Mouse (Mus musculus) spleen, postnatal 10 days (tissue): ENCODE results near the gene Fam192a.
A peak's percentile ranks its signal among the peaks of the same experiment; 100 is the strongest.

ENCODE experiments used
- DNase-seq, 2 experiments: peaks; one replicate each; pipeline ENCODE4 v3.0.0; 2021 to 2022; ENCODE audit warnings: low spot score in 2 of 2

Gene Fam192a

DNA sequence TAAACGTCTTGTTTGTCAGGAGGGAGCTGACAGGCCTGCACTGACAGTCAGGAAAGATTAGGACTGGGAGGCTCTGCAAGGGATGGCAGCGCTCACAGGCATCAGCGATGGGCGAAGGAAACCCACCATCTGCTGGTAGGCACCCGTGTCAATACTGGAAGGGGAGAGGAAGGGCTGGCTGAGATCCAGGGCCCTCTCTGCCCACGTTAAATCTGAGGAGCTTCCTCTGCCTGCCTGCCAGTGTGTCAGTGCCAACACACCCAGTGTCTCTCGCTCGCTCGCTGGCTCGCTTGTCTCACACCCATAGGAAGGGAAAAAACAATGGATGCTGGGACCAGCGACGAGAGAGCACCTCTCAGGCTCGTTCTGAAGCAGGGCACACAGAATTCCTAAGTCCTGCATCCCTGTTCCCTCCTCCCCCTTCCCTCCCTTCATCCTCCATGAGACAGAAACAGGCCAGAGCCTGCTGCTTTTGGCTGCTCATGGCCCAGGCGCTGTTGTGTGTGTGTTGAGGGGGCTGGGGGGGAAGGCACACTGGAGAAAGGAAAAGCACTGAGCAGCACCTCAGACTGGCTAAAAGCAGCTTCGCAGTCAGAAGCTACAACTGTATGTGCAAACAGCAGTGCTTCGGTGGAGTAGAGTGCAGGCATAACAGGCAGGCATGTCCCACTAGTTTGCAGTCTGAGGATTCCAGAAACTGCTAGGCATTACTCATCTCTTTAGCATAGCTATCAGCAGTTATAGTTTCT, 27.5 kb downstream of the Fam192a start:
- DNase-seq, result no peak

DNA sequence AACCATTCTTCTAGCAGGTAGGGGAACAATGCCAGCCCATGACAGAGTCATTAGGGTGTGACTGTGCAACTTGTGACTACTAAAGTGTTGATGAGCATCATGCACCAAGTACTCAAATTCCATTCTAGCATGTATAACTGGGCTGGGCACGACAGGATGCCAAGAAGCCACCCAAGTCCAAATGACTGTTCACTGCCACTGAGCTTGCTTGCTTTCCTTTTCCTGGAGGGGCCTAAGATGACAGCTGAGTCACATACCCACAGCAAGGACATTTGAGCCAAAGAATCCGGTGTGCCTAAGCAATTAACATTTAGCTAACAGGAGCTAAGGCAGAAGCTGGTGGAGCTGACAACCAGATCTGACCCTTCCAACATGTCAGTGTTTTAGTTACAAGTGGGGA, 29.9 kb downstream of the Fam192a start:
- no peak for DNase-seq

GRCm38 (mm10) chr8:94569419-94569818, 32.4 kb downstream of the Fam192a start:
- DNase-seq, result no peak

GRCm38 (mm10) chr8:94568098-94568497, 33.7 kb downstream of the Fam192a start:
- DNase-seq, result no peak

GRCm38 (mm10) chr8:94567159-94567849, 34.5 kb downstream of the Fam192a start:
- DNase-seq, result no peak

- DNase-seq, result no peak
Measured at GRCm38 (mm10) chr8:94566446-94567158, 35.2 kb downstream of the Fam192a start.

- no peak for DNase-seq
Measured at GRCm38 (mm10) chr8:94566033-94566432, 35.8 kb downstream of the Fam192a start.

GRCm38 (mm10) chr8:94564421-94564820, 37.4 kb downstream of the Fam192a start:
- DNase-seq, result no peak

- no peak for DNase-seq
Measured at GRCm38 (mm10) chr8:94561256-94561655, 40.5 kb downstream of the Fam192a start.

DNA sequence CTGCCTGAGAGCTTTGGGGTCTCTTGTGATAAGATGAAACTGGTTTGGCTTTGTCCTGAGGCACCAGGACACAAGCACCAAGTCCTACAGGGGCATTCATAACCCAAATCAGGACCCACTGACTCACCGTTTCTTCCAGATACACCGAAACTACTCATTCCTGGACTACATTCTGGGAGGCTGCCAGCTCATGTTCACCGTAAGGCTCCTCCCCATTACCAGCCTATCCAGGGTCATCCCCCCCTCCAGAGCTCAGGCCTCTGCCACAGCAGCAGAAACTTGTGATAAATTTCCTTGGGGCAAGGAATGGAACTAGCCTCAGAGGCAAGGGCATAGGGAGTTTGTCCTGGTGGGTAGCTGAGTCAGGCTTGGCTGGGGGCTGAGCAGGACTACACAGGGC, 44.5 kb downstream of the Fam192a start:
- no peak for DNase-seq

GRCm38 (mm10) chr8:94552696-94553095, 49.1 kb downstream of the Fam192a start:
- DNase-seq, result no peak

- peak in 1 of 2 experiments; percentile 51 for DNase-seq
Measured at GRCm38 (mm10) chr8:94551471-94552422, 50.0 kb downstream of the Fam192a start.

- DNase-seq, result no peak
Measured at GRCm38 (mm10) chr8:94549998-94550397, 51.8 kb downstream of the Fam192a start.

DNA sequence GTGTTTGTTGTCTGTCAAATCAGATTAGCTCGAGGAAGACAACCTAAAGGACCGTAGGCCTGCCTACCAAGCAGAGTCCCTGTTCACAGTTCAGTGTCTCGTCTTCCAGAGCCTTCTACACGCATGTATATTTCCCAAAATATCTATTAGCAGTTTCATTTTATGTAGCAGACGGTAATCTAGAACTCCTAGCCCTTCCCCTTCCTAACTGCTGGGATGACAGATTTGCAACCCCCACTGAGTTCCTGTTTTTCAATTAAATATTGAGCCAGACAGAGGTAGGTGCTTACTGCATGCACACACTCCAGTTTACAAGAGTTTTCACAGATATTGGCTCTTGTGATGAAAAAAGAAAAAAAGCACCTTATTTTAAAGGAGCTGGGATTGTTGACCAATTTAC, 52.3 kb downstream of the Fam192a start:
- DNase-seq, result no peak

- no peak for DNase-seq
Measured at GRCm38 (mm10) chr8:94549041-94549440, 52.8 kb downstream of the Fam192a start.

DNA sequence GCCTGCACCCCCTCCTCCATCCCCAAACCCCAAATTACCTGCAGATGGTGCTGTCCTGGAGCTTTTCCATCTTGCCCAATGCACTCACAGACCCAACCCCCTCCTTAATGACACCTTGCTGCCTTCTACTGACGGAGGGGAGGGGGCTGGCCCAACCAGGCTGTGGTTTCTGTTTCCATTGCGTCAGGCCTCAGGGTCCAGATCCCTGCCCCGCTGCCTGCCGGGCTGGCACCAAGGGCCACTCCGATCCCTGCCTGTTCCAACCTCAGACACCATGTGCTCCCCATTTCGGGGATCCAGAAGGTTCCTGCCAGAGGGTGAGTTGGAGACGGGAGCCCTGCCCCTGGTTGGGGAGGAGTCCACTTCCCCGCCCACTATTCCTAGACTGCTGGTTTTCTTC, 57.8 kb downstream of the Fam192a start:
- no peak for DNase-seq

GRCm38 (mm10) chr8:94540889-94541795, 60.7 kb downstream of the Fam192a start:
- peak in 1 of 2 experiments; percentile 39 for DNase-seq

GRCm38 (mm10) chr8:94540025-94540424, 61.8 kb downstream of the Fam192a start:
- peak in 1 of 2 experiments; percentile 34 for DNase-seq

GRCm38 (mm10) chr8:94537456-94537855, 64.3 kb downstream of the Fam192a start:
- no peak for DNase-seq

DNA sequence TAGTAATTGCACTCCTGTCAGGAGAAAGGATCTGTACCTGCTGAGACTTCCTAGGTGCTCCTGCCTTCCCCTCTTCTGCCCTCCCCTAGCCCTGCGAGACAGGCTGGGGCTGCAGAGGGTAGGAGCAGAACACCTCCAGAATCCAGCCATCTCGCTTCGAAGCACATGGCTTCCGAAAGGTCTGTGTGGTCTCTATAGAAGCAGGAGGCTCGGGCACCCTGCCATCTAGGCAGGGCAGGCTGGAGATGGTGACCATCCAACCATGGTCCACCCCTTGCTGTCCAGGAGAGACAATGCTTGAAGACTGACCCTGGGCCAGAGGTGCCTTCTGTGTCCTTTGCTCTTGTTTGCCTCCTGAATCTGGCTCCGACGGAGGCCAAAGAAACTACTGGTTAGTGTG, 66.2 kb downstream of the Fam192a start:
- no peak for DNase-seq
